Mouse (Mus musculus) layer of hippocampus, postnatal 36 days (tissue): ENCODE data around the gene Ehd1. TPM values are rescaled to one million over a fixed set of nuclear protein-coding genes. Genes with fewer than 3 reads are reported as not detected.

ENCODE experiments used
- DNase-seq, 2 experiments: peaks; one replicate each; pipeline ENCODE4 v3.0.0; 2022
- total RNA-seq, 2 experiments: library from RNA; stranded (reverse); gene quantifications; 2 replicates each; pipeline ENCODE4 v1.2.3; 2021

The Ehd1 gene
- 10 to 100 TPM; 72.8 to 82.2 TPM for total RNA-seq

DNA sequence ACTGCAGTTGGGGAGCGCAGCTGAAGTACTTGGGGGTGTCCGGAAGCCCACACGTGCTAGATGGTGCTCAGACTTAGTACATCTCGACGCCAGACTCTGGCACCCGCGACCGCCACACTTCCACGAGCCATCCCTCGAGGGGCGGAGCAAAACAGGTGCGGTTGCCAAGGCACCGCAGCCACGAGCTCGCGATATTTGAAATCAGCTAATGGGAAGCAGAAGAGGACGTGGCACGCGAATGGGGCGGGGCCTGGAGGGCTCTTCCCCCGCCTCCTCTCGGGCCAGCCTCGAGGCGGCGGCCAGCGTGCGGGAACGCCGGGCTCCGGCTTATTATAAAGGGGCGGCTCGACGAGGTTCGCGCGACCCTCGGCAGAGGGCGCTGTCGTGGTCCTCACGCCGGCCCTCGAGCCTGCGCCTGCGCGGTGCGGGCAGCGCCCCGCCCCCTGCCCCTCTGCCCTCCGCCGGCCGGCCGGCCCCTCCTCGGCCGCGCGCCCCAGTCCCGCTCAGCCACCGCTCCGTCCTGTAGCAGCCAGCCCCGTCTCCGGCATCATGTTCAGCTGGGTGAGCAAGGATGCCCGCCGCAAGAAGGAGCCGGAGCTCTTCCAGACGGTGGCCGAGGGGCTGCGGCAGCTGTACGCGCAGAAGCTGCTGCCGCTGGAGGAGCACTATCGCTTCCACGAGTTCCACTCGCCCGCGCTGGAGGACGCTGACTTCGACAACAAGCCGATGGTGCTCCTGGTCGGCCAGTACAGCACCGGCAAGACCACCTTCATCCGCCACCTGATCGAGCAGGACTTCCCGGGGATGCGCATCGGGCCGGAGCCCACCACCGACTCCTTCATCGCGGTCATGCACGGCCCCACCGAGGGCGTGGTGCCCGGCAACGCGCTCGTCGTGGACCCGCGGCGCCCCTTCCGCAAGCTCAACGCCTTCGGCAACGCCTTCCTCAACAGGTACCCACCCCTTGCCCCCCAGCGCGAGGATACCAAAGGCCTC lies at the start of gene Ehd1:
Gene Ehd1, plus strand, starts transcription at position 300 of the 996 bp plus-strand sequence.
- peak; percentile 94 to 97 for DNase-seq

DNA sequence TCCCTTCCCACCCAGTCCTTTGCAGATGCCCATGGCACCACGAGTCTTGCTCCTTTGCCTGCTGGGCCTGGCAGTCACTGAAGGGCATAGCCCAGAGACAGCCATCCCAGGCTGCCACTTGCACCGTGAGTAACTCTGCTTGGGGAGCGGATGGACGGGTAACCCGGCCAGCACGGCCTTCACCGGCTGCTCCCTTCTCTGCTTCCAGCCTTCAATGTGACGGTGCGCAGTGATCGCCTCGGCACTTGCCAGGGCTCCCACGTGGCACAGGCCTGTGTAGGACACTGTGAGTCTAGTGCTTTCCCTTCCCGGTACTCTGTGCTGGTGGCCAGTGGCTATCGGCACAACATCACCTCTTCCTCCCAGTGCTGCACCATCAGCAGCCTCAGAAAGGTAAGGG lies 49.8 kb upstream of the Ehd1 start:
- DNase-seq = no peak

DNA sequence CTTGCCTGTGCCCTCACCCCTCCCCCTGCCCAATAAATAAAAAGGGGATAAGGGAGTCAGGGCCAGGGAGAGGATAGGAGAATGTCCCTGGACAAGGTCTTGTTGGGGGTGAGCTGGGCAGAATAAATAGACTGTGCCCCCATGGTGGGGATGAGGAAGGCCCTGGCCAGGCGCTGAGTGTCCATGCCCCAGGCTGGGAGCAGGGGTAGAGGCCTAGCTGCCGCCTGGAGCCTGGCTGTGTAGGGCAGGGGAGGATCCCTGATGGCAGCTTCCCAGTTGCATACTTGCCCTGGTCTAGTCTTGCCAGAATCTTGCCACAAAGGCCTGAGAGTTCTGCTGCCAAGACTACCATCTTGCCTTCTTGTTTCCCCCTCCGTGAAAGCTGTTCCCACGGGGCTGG lies 48.7 kb upstream of the Ehd1 start:
- no peak for DNase-seq

DNA sequence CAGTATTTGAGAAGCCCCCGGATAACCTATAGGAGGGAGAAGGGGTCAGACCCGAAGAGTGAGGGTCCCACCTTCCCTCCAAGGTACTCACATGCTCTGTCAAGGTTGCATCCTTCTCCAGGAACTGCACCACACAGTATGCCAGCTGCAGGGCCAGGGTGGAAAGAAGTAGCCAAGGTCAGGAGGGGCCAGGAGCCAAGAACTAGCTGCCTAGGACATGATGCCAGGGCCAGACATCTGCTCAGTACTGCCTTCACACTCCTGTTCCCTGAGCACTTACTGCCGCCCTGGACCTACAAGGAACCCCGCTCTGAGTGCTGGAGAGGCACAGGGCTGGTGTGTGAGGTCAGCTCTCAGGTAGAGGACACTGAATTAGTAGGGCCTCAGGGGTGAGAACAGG lies 46.1 kb upstream of the Ehd1 start:
- DNase-seq = no peak

DNA sequence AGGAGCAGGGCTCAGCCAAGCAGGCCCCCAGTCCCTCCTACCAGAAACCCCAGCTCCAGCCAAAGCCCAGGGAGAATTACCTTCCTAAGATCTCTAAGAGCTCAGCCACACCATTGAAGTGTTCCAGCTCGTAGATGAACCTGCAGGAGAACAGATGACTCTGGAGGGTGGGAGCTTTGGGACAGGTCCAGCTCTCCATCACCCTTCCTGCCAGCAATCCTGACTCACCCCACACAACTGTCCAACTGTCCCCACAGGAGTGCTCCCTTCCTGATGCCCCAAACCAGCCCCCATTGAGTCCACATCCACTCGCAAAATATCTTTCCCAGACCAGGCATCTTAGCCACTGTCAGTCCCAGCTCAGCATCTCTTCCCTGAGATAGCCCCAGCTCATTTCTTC lies 45.5 kb upstream of the Ehd1 start:
- no peak for DNase-seq

DNA sequence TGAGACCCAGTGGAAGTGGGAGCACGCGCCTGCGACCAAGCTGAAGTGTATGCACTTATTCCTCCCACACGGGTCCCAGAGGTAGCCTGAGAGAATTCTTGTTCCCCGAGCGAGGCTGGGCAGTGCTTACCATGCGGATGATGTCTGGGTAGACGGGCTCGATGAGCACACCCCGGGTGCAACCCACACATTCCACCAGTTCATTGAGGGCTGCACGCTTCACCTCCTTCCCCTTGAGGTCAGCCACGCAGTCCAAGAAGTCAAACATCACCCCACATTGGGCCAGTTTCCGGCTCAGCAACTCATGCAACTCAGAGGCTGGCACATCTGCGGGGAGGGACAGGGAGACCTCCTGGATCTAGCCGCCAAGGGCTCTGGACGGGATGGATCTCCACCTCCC lies 42.9 kb upstream of the Ehd1 start:
- DNase-seq = no peak

DNA sequence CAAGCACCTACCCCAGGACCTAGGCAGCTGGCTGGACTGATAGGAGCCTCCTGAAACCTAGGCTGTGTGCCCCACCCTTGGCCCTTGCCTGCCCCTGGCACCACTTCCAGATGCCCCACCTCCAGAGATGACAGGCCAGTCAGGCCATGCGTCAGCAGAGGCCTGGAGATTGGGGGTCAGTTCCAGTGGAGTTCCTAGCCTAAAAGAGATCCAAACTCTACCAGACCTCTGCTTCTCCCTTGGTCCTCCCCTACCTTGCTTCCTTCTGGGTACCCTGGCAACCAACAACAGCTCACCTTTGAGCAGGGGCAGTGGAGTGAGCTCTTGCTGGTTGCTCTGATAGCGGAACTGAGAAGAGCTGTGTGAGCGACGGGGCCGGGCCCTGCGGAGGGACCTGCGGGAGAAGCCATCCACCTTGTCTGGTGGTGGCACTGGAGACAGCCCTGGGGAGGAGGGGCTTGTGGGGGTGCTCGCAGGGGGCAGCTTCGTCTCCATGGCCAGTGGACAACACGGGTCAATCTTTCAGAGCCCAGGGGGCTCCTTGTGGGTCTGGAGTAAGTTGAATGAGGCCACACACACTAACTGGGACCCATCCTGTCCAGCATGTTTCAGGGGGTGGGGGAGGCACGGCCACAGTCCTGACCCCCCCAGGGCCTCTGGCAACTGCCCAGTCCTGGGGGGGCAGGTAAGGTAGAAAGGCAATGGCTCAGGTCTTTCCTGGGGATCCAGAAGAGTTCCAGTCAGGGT lies 42.0 kb upstream of the Ehd1 start:
- DNase-seq = no peak

DNA sequence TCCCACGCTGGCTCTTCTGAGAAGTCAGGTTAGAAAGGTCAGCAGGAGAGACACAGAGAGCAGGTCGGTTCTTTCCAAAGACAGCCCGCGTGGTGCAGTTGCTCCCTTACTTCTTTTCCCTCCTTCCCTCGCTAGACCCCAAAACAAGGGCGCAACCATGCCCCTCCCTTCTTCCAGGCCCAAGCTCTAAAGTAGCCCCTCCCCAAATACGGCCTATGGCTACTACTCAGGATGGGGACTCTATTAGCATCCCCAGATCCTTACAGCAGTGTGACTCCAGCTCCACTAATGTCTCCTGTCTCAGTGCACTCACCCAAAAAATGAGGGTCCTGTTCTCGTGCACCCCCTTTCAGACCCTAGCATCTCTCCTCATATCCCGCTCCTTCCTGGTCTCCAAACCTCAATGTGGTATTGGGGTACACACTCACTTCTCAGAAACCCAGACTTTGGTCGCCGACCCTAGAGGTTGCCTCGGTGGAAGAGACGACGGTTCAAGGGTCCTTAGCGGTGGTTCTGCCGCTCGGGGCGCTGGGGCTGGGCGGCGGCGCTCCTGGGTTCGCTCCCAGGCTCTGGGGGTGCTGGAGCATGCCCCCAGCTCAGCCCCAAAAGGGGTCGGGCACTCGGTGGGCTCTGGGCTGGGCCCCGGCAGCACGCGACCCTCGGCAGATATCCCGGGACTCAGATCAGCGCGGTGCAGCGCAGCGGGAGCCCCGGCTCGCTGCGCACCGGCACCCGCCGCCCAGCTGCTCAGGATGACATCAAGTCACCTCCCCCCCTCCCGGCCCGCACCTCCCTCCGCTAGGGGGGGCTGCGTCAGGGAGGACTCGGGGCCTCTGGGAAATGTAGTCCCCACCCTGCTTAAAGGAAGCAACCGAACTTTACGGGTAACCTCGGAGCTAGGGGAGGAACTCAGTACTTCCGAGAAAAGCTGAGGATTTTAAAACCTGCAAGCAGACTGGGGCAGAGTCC lies 41.2 kb upstream of the Ehd1 start, which contains the start of gene Ppp2r5b:
Gene Ppp2r5b, minus strand, starts transcription at position 789 of the 969 bp plus-strand sequence.
- DNase-seq = peak; percentile 94 to 95

DNA sequence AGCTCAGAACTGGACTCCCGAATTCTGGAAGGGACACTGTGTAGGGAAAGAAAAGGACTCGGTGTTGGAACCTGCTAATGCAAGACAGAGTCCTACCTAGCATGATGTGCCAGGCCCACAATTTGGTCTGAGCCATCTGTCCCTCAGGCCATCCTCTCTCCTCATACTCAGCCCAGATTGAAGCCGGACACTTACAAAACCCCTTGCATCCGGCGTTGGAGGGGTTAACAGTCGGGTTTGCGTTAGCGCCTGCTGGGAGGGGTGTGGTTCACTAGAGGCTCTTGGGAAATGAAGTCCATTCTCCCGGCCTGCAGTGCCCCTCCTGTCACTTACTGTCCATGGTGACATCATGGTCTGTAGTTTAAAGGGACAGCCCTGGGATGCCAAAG lies 40.5 kb upstream of the Ehd1 start:
- DNase-seq = peak; percentile 87 to 91

DNA sequence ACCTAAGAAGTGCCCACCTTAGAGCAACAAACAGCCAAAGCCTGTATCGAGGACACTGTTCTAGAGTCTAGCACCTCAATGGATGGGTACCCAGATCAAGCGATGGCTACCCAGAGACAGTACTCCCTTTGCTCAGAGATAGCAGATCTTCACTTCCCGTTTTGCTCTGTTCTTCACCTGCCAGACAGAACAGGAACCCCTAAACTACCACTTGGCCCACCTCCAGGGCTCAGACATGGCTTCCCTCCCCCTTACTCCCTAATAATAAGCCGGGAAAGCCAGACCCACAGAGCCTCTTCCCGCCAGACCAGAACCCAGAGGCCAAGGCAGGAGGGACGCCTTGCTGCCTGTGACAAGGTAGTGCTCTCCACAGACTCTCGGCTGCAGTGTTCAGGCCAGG lies 39.7 kb upstream of the Ehd1 start:
- DNase-seq = no peak

DNA sequence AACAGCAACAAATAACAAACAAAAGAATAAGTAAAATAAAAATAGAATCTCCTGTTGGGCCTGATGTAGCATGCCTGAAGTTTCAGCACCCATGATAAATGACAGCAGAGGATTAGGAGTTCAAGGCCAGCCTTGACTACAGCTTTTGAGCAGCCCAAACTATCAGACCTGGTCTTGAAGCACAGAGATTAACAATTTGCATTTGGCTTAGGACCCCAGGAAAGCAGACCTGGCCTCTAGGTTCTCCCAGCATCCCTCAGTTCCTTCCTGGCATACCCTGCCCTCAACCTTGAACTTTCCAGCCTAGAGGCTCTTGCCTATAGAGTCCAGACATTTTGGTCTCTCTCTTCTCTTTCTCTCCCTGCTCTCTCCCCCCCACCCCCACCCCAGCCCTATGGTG lies 37.8 kb upstream of the Ehd1 start:
- no peak for DNase-seq

DNA sequence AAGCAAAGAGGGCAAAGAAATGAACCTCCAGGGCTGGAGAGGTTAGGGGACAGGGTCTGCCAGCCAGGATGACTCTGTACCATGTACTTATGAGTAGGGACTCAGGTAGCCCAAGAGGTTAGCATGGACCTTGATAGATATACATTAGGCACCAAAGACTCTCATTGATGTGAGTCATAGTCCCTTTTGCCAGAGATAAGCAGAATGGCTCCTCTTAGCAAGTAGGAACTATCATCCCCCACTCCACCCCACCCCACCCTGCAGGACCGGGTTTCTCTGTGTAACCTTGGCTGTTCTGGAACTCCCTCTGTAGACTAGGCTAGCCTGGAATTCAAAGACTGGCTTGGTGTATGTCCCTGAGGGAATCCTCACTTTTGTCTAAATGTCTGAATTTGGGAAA lies 36.4 kb upstream of the Ehd1 start:
- no peak for DNase-seq

DNA sequence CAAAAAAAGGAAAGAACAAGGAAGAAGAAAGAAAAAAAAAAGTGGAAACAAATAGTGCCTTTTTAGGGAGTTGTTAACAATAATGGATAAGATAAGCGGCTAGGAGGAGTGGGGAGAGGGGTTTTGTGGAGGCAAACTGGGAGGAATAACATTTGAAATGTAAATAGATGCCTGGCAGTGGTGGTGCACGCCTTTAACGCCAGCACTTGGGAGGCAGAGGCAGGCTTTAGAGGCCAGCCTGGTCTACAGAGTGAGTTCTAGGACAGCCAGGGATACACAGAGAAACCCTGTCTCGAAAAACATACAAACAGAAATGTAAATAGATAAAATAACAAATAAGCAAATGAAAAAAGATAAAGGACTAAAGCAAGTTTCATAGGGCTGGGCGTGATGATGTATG lies 35.8 kb upstream of the Ehd1 start:
- no peak for DNase-seq

DNA sequence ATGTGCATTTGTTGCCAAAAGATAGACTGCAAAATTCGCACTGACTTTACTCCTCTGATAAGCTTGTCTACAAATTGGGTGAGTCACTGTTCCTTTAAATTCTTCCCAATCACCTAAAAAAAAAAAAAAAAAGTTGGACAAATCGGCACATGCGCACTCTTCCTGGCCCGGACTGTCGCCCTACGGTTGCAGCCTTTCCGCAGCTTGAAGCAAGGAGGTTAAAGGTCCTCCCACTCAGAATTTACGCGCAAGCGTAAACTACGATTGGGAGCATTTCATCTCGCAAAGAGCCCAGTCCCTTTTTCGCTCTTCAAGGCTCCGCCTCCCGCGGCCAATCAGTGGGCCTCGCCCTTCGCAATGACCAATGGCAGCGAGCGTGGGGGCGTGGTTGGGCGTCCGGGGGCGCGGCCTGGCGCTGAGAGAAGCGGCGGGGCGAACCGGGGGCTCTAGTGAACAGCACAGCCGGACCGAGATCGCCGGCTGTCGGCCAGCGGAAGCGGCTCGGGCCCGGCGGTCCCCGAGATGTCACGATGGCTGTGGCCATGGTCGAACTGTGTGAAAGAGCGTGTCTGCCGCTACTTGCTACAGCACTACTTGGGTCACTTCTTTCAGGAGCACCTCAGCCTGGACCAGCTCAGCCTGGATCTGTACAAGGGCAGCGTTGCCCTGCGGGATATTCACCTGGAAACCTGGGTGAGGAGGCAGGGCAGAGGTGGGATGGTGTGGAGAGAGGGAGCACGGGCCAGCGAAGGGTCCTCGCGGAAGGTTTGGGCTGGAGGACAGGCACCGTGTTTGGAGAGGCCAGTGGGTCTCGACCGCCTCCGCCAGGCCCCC lies 35.0 kb upstream of the Ehd1 start, which contains the start of gene Atg2a:
Gene Atg2a, plus strand, starts transcription at position 395 of the 834 bp plus-strand sequence.
- DNase-seq = peak; percentile 98

DNA sequence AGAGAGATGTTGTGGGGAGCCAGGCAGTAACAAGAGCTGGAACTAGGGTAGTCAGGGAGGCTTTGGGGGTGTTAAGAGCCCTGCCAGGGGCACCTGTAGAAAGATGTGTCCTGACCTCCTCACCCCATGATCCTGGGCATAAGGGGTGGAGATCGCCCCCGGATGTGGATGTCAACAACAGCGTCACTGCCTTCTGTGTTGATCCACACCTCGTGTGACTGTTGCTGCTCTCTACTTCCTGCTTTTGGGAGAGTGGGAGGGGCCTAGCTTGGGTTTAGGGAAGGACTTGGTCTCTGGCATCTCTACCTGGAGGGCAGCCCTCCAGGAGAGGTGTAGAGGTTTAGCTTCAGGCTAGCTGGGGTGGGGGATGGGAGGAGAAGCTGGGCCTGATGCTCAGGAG lies 34.2 kb upstream of the Ehd1 start:
- DNase-seq = no peak

DNA sequence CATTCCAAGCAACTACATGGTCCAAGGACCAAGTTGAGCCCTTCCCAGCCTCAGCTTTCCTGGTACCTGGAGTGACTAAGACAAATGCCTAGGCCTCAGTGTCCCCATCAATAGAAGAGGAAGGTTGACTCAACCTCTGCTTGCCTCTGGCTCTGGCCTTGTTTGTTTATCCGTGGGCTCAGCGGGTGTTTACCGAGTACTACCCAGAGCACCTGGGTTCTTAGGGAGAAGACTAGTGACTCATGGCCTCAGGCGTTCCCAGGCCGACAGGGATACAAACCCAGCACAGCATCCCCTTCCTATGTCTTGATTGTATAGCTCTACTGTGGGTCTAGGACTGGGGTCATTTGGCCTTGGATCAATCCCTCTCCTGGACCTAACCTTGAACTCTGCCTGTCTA lies 33.3 kb upstream of the Ehd1 start:
- DNase-seq = no peak

DNA sequence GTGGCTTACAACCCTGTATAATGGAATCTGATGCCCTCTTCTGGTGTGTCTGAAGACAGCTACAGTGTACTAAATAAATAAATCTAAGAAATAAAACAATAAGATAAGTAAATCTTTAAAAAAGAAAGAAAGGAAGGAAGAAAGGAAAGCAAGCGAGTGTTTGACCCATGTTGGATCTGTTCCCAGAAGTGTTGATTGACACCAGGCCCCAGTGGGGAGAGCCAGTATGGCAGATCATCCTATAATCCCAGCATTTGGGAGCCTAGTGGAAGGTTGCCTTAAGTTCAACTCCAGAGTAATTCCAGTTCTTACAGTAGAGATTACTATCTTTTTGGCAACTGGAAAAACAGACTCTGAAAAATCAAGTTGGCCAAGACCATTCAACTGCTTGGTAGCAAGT lies 30.7 kb upstream of the Ehd1 start:
- no peak for DNase-seq

DNA sequence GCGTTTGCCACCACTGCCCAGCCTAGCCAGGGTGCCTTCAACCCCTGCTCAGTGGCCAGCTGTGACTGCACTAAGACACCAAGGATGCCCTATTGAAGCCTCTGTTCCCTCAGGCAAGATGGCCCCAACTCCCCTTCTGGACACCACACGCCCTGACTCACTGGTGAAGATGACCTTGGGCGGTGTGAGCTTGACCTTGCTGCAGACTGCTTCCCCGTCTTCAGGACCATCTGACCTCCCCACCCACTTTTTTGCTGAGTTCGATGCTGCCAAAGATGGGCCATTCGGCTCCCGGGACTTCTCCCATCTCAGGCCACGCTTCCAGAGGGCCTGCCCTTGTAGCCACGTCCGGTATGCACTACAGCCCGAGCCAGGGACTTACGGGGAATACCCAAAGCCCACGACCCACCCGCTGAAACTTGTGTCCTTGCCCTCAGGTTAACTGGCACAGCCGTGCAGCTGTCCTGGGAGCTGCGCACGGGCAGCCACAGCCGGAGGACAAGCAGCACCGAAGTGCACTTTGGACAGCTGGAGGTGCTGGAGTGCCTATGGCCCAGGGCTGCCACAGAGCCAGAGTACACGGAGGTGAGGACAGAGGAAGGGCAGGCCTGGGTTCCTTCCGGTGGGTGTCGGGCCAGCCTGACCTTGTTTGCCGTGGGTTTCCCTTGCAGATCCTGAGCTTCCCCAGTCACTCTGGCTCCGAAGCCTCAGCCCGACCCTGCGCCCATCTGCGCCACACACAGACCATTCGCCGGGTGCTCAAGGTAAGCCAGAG lies 28.8 kb upstream of the Ehd1 start:
- DNase-seq = no peak

DNA sequence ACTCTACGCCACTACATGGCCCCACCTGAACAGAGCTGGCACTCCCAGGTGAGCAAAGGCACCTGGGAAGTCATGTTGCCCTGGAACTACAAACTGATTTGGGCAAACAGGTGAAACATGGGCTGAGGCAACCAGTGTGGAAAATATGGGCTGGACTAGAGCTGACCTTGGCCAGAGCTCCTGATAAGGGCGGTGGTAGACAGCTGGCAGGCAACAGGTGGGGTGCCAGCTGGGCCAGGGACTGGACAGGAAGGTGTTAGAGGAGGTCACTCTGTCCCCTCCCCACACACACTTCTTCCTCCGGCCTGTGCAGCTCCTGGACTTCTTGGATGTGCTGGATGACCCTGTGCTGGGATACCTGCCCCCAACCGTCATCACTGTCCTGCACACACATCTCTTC lies 23.5 kb upstream of the Ehd1 start:
- DNase-seq = no peak

DNA sequence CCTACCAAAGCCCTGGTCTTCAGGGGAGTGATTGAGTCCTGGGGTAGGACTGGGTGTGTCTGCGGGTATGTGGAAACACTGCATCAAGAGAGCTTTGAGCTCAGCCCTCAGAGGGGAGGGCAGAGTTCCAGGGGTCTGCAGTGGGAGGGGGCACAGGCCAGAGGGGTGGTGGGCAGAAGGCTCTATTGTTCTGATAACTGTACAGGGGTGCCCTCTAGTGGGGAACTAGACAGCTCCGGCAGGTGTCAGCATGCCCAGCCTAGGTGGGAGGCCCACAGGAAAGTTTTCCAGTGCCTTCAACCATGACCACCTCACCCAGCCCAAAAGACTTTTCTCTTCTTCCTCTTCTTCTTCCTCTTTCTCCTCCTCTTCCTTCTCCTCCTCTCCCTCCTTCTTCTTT lies 16.1 kb upstream of the Ehd1 start:
- no peak for DNase-seq

DNA sequence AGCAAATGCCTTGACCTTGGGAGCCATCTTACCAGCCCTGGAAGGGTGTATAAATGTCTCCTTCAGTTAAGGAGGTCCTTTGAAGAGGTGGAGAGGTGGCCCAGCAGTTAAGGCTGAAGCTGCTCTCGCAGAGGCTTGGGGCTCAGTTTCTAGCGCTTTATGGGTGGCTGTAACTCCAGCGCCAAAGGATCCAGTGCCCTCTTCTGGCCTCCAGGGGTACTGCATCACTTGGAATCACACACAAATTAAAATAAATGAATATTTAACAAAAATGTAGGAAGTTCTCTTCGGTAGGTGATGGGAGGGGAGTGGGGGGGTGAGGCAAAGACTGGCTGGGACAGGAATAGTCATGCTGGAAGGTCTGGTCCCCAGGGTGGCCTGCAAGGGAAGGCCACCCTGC lies 15.6 kb upstream of the Ehd1 start:
- DNase-seq = no peak
